Mouse (Mus musculus): Measurements from ENCODE around the gene Strada. TPM values are rescaled to one million over a fixed set of nuclear protein-coding genes. Genes with fewer than 3 reads are reported as not detected.
"Not testable (repeated sequence)": the region's sequence is repeated elsewhere in the genome, so short reads cannot be mapped to it uniquely, and the experiment has no call there.

The Strada gene
- polyA plus RNA-seq (2012; rRNA removed) (46.8 and 62.2 TPM in 2 replicates), polyA plus RNA-seq (2014; fragmentation: Nextera tagmentation; extraction: Ambion mirVana) (24.0 and 28.5 TPM in 2 replicates)

DNA sequence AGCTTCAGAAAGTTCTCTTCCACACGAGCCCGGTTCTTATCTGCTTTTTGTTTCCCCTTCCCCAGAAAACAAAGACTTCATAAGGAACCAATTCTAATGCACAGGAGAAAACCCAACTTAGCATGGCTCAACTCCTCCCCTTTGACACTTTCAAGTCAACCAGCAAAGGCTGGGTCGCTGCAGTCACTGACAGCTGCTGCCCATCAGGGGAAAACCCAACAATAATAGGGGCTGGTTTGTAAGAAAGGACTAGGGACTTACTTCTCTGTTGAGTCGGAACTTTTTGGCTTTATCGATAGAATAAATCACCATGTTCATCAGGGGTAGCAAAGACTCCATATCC lies at the start of gene Strada:
TSS of gene Strada (minus strand) at position 46 of the 343 bp plus-strand sequence.
- TF ChIP-seq POLR2A (IDR thresholded peaks at IDR 0.05; ENCODE audit: borderline replicate concordance, extremely low read depth, insufficient read depth, insufficient read length) = no peak
- H3K9ac ChIP-seq (ENCODE audit: low read depth, low read length, severe bottlenecking) = no peak within 1 kb of the TSS
- ATAC-seq (ENCODE audit: low FRiP score, low read depth) = no peak
- no peak within 1 kb of the TSS for H3K27ac ChIP-seq (replicated peaks; ENCODE audit: low read depth, low read length)
- H3K27me3 ChIP-seq (ENCODE audit: control insufficient read depth, insufficient read depth, low read length) = no peaks in the 10 kb centered on the region
- H3K36me3 ChIP-seq (ENCODE audit: control insufficient read depth, insufficient read depth, low read length) = peaks cover 82% of the 10 kb centered on the region
- H3K4me2 ChIP-seq (replicated peaks; ENCODE audit: low read depth, low read length, severe bottlenecking) = no peak within 1 kb of the TSS
- no peak within 1 kb of the TSS for H3K4me3 ChIP-seq (replicated peaks; ENCODE audit: low read length)
- H3K4me1 ChIP-seq (ENCODE audit: control insufficient read depth, insufficient read depth, low read length) = no peaks in the 10 kb centered on the region
- no peak for DNase-seq (ENCODE audit: low spot score)
- no peaks in the 10 kb centered on the region for H3K9me3 ChIP-seq (ENCODE audit: control insufficient read depth, low read length)
- WGBS = 94% methylated on average over 5 of the region's 5 CpGs

DNA sequence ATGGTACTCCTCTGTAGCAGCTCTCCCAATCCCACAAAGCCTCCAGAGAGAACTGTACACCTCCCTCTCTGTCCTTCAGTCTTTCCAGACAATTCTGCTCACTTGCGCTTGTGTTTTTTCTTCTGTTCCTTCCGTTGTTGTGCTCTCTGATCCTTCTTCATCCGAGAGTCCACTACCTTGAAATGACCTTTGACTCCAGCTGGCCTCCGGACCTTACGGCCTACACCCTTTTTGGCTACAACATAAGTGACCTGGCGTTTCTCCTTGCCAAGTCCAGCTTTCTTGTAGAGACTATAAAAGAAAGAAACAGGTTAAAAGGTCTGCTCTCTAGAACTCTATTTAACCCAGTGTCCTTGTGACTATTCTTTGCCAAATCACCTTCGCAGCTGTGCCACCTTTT lies 47.4 kb upstream of the Strada start:
- Histone ChIP-seq H3K4me1 (ENCODE audit: control insufficient read depth, insufficient read depth, low read length) (no peaks in the 10 kb centered on the region), H3K27me3 (ENCODE audit: control insufficient read depth, insufficient read depth, low read length) (no peaks in the 10 kb centered on the region), H3K9ac (ENCODE audit: low read depth, low read length, severe bottlenecking) (no peak overlapping the region), H3K36me3 (ENCODE audit: control insufficient read depth, insufficient read depth, low read length) (peaks cover 97% of the 10 kb centered on the region), H3K4me3 (replicated peaks; ENCODE audit: low read length) (no peak overlapping the region), H3K4me2 (replicated peaks; ENCODE audit: low read depth, low read length, severe bottlenecking) (no peak overlapping the region), H3K27ac (replicated peaks; ENCODE audit: low read depth, low read length) (no peak overlapping the region), H3K9me3 (ENCODE audit: control insufficient read depth, low read length) (peaks cover 6% of the 10 kb centered on the region)
- 87% methylated on average over 7 of the region's 7 CpGs for WGBS
- ATAC-seq (ENCODE audit: low FRiP score, low read depth) (no peak), DNase-seq (ENCODE audit: low spot score) (no peak)
- TF ChIP-seq POLR2A (IDR thresholded peaks at IDR 0.05; ENCODE audit: borderline replicate concordance, extremely low read depth, insufficient read depth, insufficient read length) = no peak

DNA sequence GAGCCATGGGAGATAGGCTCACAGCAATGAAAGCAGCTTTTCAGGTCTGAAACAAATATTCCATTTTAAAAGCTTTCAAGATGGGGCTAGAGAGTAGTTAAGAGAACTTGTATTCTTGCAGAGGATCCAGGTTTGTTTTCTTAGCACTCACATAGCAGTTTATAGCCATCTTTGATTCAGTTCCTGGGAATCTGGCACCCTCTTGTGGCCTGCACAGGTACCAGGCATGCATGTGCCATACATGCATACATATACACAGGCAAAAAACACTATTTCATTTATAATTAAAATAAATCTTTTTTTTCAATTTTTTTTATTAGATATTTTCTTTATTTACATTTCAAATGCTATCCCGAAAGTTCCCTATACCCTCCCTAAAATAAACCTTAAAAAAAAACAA lies 44.9 kb upstream of the Strada start:
- Histone ChIP-seq H3K9ac (ENCODE audit: low read depth, low read length, severe bottlenecking) (no peak overlapping the region), H3K4me3 (replicated peaks; ENCODE audit: low read length) (no peak overlapping the region), H3K4me2 (replicated peaks; ENCODE audit: low read depth, low read length, severe bottlenecking) (no peak overlapping the region), H3K9me3 (ENCODE audit: control insufficient read depth, low read length) (peaks cover 6% of the 10 kb centered on the region), H3K27me3 (ENCODE audit: control insufficient read depth, insufficient read depth, low read length) (no peaks in the 10 kb centered on the region), H3K27ac (replicated peaks; ENCODE audit: low read depth, low read length) (no peak overlapping the region), H3K36me3 (ENCODE audit: control insufficient read depth, insufficient read depth, low read length) (peaks cover 99% of the 10 kb centered on the region), H3K4me1 (ENCODE audit: control insufficient read depth, insufficient read depth, low read length) (no peaks in the 10 kb centered on the region)
- WGBS = 97% methylated on average over 1 of the region's 1 CpGs
- ATAC-seq (ENCODE audit: low FRiP score, low read depth) (no peak), DNase-seq (ENCODE audit: low spot score) (no peak)
- TF ChIP-seq POLR2A (IDR thresholded peaks at IDR 0.05; ENCODE audit: borderline replicate concordance, extremely low read depth, insufficient read depth, insufficient read length) = no peak

DNA sequence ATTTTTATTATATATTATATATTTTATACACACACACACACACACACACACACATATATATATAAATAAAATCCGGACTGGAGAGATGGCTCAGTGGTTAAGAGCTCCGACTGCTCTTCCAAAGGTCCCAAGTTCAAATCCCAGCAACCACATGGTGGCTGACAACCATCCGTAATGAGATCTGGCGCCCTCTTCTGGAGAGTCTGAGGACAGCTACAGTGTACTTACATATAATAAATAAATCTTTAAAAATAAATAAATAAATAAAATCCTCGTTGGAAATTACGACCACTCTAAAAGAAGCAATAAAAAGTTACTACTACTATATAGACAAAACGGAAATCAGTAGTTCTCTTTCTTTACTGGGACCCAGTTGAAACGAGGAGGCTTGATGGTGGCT lies 32.0 kb upstream of the Strada start:
- H3K27ac ChIP-seq (replicated peaks; ENCODE audit: low read depth, low read length); H3K9me3 ChIP-seq (ENCODE audit: control insufficient read depth, low read length); H3K4me1 ChIP-seq (ENCODE audit: control insufficient read depth, insufficient read depth, low read length); H3K4me3 ChIP-seq (replicated peaks; ENCODE audit: low read length); ATAC-seq (ENCODE audit: low FRiP score, low read depth); H3K4me2 ChIP-seq (replicated peaks; ENCODE audit: low read depth, low read length, severe bottlenecking); H3K9ac ChIP-seq (ENCODE audit: low read depth, low read length, severe bottlenecking); H3K27me3 ChIP-seq (ENCODE audit: control insufficient read depth, insufficient read depth, low read length); DNase-seq (ENCODE audit: low spot score): not testable (repeated sequence)
- WGBS = 65% methylated on average over 8 of the region's 8 CpGs
- H3K36me3 ChIP-seq (ENCODE audit: control insufficient read depth, insufficient read depth, low read length) = peaks cover 84% of the 10 kb centered on the region

DNA sequence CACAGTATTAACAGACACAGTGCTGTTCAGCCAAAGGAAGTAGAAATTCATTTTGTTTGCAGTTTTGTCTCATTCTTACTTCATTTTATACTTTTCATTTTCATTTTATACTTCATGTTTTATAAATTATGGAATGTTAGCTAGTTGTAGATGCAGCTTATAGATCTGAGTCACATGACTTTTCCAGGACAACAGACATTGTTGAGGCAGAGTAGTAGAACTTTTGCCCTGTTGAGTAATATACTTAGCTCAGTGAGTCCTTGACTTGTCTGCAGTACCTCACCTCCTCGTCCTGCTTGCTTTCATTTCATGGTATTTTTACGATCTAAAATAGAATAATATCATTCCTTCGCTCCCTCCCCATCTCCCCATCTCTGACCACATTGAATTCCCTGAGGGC lies 18.6 kb upstream of the Strada start:
- Histone ChIP-seq H3K4me3 (replicated peaks; ENCODE audit: low read length) (no peak overlapping the region), H3K9me3 (ENCODE audit: control insufficient read depth, low read length) (no peaks in the 10 kb centered on the region), H3K27me3 (ENCODE audit: control insufficient read depth, insufficient read depth, low read length) (no peaks in the 10 kb centered on the region), H3K27ac (replicated peaks; ENCODE audit: low read depth, low read length) (no peak overlapping the region), H3K4me2 (replicated peaks; ENCODE audit: low read depth, low read length, severe bottlenecking) (no peak overlapping the region), H3K36me3 (ENCODE audit: control insufficient read depth, insufficient read depth, low read length) (peaks cover 23% of the 10 kb centered on the region), H3K4me1 (ENCODE audit: control insufficient read depth, insufficient read depth, low read length) (peaks cover 10% of the 10 kb centered on the region), H3K9ac (ENCODE audit: low read depth, low read length, severe bottlenecking) (no peak overlapping the region)
- WGBS = 89% methylated on average over 3 of the region's 3 CpGs
- DNase-seq (ENCODE audit: low spot score) (no peak), ATAC-seq (ENCODE audit: low FRiP score, low read depth) (no peak)
- TF ChIP-seq POLR2A (IDR thresholded peaks at IDR 0.05; ENCODE audit: borderline replicate concordance, extremely low read depth, insufficient read depth, insufficient read length) = no peak
